Mouse (Mus musculus) liver, adult 2 months (tissue): Measurements from ENCODE around the gene Aff4.

ENCODE experiments used
- CTCF ChIP-seq: fragments of 200-500 bp; IDR thresholded peaks from 2 replicates; pipeline ENCODE4 v1.5.1; 2011; ENCODE audit warnings: low read depth, low read length, control low read depth
- POLR2A ChIP-seq: fragments of 200-500 bp; IDR thresholded peaks from 2 replicates; pipeline ENCODE4 v1.6.1; 2011; ENCODE audit warnings: low read length, control low read depth; ENCODE audit not compliant: insufficient read depth; ENCODE audit errors: extremely low read depth

DNA sequence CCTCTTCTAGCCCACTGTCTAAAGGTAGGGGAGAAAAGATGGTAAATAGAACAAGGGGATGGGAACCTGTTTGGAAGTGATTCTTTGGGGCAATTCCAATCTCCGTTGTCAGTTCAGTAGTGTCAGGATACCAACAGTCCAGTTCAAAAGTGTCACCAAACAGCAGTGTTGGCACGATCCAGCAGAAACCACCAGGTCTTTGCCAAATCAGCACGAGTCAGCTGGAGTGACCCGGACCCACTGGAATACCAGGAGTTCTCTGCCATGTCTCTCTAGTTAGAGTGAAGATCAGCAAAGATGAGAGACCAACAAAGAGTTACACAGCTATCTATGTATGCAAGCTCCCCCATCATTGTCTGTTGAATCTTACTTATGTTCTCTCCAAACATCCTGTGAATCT, 63.2 kb downstream of the Aff4 start:
- TF ChIP-seq CTCF, result no peak
- TF ChIP-seq POLR2A, result no peak
